In genomic region chr5:90758020-90758605, GRCm38 (mm10) we compare ENCODE assay signal across 12 mouse cellular contexts. TPM values are rescaled to one million over a fixed set of nuclear protein-coding genes. Genes with fewer than 3 reads are reported as not detected.
DNase-seq lines count a peak whose midpoint lies in the region; TF ChIP-seq lines count a peak whose summit lies in the region.
"Had no signal": no experiment of that assay in that cellular context is flagged by ENCODE, and none has a peak within 500 bp of the region (broad histone marks: within the 10 kb centered on the region; RNA-seq: fewer than 3 reads in every experiment).

No protein-coding gene starts in this region.

- peaks cover 3% of the 10 kb centered on the region; the same call in 1 of the 2 replicates for H3K27me3 ChIP-seq in heart, adult 2 months (ENCODE audit: control insufficient read depth, insufficient read depth, low read length)

- no peak for TF ChIP-seq POLR2A in heart, adult 2 months (IDR thresholded peaks at IDR 0.05; ENCODE audit: insufficient read depth, low read depth, low read length)

- H3K9ac ChIP-seq in heart, adult 2 months (ENCODE audit: low read depth, low read length): no peak overlapping the region
- H3K9ac ChIP-seq: heart, embryonic 13.5 days had no signal

- no peak for TF ChIP-seq CTCF in heart, adult 2 months (IDR thresholded peaks at IDR 0.05)

- H3K4me1 ChIP-seq in heart, adult 2 months (ENCODE audit: control insufficient read depth, insufficient read depth, low read length): peaks cover 3% of the 10 kb centered on the region

- no peaks in the 10 kb centered on the region for H3K79me2 ChIP-seq in heart, adult 2 months (replicated peaks; ENCODE audit: control insufficient read depth, insufficient read depth, low read length)

- no peak for TF ChIP-seq EP300 in heart, adult 2 months (IDR thresholded peaks at IDR 0.05; ENCODE audit: insufficient read depth, low read depth, low read length)

- H3K36me3 ChIP-seq in heart, adult 2 months (ENCODE audit: control insufficient read depth, insufficient read depth, low read length): no peaks in the 10 kb centered on the region
- H3K36me3 ChIP-seq: heart, embryonic 13.5 days had no signal

- WGBS in heart, adult 2 months: 47% methylated on average over 5 of the region's 5 CpGs

- no peak overlapping the region for H3K27ac ChIP-seq in heart, adult 2 months
- H3K27ac ChIP-seq: heart, embryonic 13.5 days had no signal

- DNase-seq in heart, adult 2 months: peak; percentile 13 to 31
- no peak for DNase-seq in heart, postnatal 25 days (ENCODE audit: low spot score)
- peak; percentile 15 for DNase-seq in retina, postnatal 1 day
- no peak for DNase-seq in retina, embryonic 14.5 days (ENCODE audit: low spot score)
- peak; percentile 25 to 78 for DNase-seq in kidney, adult 8-10 months
- DNase-seq in frontal cortex, postnatal 36 days (ENCODE audit: low spot score in 2 of 2): no peak
- no peak for DNase-seq in layer of hippocampus, adult 18-20 months (ENCODE audit: low spot score in 2 of 2)
- DNase-seq in left cerebral cortex, postnatal 14 days (ENCODE audit: low spot score in 2 of 2): no peak
- DNase-seq: adrenal gland, postnatal 36 days had no signal

- intact Hi-C loops in heart, adult 2 months (cut with DNase I): no loop called here
- intact Hi-C loops in heart, postnatal 25 days (cut with DNase I): no loop called here
- intact Hi-C loops in left cerebral cortex, postnatal 14 days (cut with DNase I): no loop called here

- no peak overlapping the region for H3K4me3 ChIP-seq in heart, adult 2 months
- H3K4me3 ChIP-seq: heart, embryonic 13.5 days had no signal

RNA-seq across cellular contexts. Expression of gene Cxcl5, which starts 1.0 kb away (rescaled TPM):
- total RNA-seq in heart, adult 2 months (2021): under 1 TPM in 1 of 2 experiments, not detected in 1; 0.31 TPM
- 0.06 and 0.23 TPM in 2 replicates for polyA plus RNA-seq in heart, adult 2 months (2012; rRNA removed)
- under 1 TPM; 0.17 to 0.18 TPM for total RNA-seq in heart, postnatal 25 days (2021)
- total RNA-seq in layer of hippocampus, adult 18-20 months (2021): under 1 TPM; 0.56 to 0.67 TPM
- total RNA-seq in left cerebral cortex, postnatal 14 days (2021): under 1 TPM; 0.22 to 0.27 TPM
- total RNA-seq: adrenal gland, postnatal 36 days had no signal

RNA-seq across cellular contexts. Expression of gene Ppbp, which starts 10.2 kb away (rescaled TPM):
- total RNA-seq in heart, adult 2 months (2021): 10 to 100 TPM in 1 of 2 experiments, 1 to 10 TPM in 1; 9.6 to 56.5 TPM
- 11.1 and 27.4 TPM in 2 replicates for polyA plus RNA-seq in heart, adult 2 months (2012; rRNA removed)
- total RNA-seq in heart, postnatal 25 days (2021): 10 to 100 TPM in 1 of 2 experiments, 1 to 10 TPM in 1; 5.2 to 12.8 TPM
- total RNA-seq in layer of hippocampus, adult 18-20 months (2021): under 1 TPM in 1 of 2 experiments, not detected in 1; 0.41 TPM
- under 1 TPM in 1 of 2 experiments, not detected in 1; 0.66 TPM for total RNA-seq in left cerebral cortex, postnatal 14 days (2021)
- polyA plus RNA-seq: neural tube, embryonic 14.5 days had no signal

RNA-seq across cellular contexts. Expression of gene Pf4, which starts 14.1 kb away (rescaled TPM):
- 10 to 100 TPM; 37.6 to 71.1 TPM for total RNA-seq in heart, adult 2 months (2021)
- 58.7 and 73.0 TPM in 2 replicates for polyA plus RNA-seq in heart, adult 2 months (2012; rRNA removed)
- 10 to 100 TPM; 33.7 to 39.4 TPM for total RNA-seq in heart, postnatal 25 days (2021)
- total RNA-seq in layer of hippocampus, adult 18-20 months (2021): 1 to 10 TPM; 1.2 to 1.4 TPM
- 1 to 10 TPM; 4.7 to 5.2 TPM for total RNA-seq in left cerebral cortex, postnatal 14 days (2021)

RNA-seq across cellular contexts. Expression of gene Cxcl3, which starts 27.8 kb away (rescaled TPM):
- not detected for total RNA-seq in heart, adult 2 months (2021)
- polyA plus RNA-seq in heart, adult 2 months (2012; rRNA removed): not detected in 2 replicates
- total RNA-seq in heart, postnatal 25 days (2021): not detected
- total RNA-seq in layer of hippocampus, adult 18-20 months (2021): under 1 TPM in 1 of 2 experiments, not detected in 1; 0.17 TPM
- not detected for total RNA-seq in left cerebral cortex, postnatal 14 days (2021)
- total RNA-seq: adrenal gland, postnatal 36 days had no signal
- polyA plus RNA-seq: heart, embryonic 13.5 days; neural tube, embryonic 14.5 days; stomach, embryonic 16.5 days had no signal

RNA-seq across cellular contexts. Expression of gene Cxcl15, which starts 36.2 kb away (rescaled TPM):
- total RNA-seq in heart, adult 2 months (2021): not detected
- 1.00 TPM in 1 of 2 replicates, not detected in the other for polyA plus RNA-seq in heart, adult 2 months (2012; rRNA removed)
- total RNA-seq in heart, postnatal 25 days (2021): not detected
- not detected for total RNA-seq in layer of hippocampus, adult 18-20 months (2021)
- not detected for total RNA-seq in left cerebral cortex, postnatal 14 days (2021)
- total RNA-seq: adrenal gland, postnatal 36 days had no signal
- polyA plus RNA-seq: neural tube, embryonic 14.5 days had no signal

Comparison
In these comparisons a context has a peak if more than half of its experiments do, and no peak if none do; other contexts are left out.
1. DNase-seq: peak in heart, adult 2 months (2 of 2), retina, postnatal 1 day (single experiment) and kidney, adult 8-10 months (2 of 2); none in heart, postnatal 25 days (single experiment), retina, embryonic 14.5 days (single experiment), frontal cortex, postnatal 36 days (0 of 2), layer of hippocampus, adult 18-20 months (0 of 2) and left cerebral cortex, postnatal 14 days (0 of 2).
2. RNA of gene Pf4, which starts 14.1 kb away (total RNA-seq): 37.6 to 71.1 TPM in heart, adult 2 months and 33.7 to 39.4 TPM in heart, postnatal 25 days; 4.7 to 5.2 TPM in left cerebral cortex, postnatal 14 days and 1.2 to 1.4 TPM in layer of hippocampus, adult 18-20 months; every median in the first group is over 4 times any median in the second.